Mouse (Mus musculus): ENCODE results near the gene Ankrd35. TPM values are rescaled to one million over a fixed set of nuclear protein-coding genes. Genes with fewer than 3 reads are reported as not detected.

Gene Ankrd35
- 1 to 10 TPM; 6.3 to 6.7 TPM for total RNA-seq (2021)
- long read RNA-seq, experiment 1, full-length matches to known transcripts: 1 of 10 reads
- long read RNA-seq, experiment 1, partial matches to known transcripts: 2 of 10 reads
- long read RNA-seq, experiment 1, other reads (novel, unspliced or antisense): 7 of 10 reads
- long read RNA-seq, experiment 2, partial matches to known transcripts: 4 of 15 reads
- long read RNA-seq, experiment 2, other reads (novel, unspliced or antisense): 9 of 15 reads

DNA sequence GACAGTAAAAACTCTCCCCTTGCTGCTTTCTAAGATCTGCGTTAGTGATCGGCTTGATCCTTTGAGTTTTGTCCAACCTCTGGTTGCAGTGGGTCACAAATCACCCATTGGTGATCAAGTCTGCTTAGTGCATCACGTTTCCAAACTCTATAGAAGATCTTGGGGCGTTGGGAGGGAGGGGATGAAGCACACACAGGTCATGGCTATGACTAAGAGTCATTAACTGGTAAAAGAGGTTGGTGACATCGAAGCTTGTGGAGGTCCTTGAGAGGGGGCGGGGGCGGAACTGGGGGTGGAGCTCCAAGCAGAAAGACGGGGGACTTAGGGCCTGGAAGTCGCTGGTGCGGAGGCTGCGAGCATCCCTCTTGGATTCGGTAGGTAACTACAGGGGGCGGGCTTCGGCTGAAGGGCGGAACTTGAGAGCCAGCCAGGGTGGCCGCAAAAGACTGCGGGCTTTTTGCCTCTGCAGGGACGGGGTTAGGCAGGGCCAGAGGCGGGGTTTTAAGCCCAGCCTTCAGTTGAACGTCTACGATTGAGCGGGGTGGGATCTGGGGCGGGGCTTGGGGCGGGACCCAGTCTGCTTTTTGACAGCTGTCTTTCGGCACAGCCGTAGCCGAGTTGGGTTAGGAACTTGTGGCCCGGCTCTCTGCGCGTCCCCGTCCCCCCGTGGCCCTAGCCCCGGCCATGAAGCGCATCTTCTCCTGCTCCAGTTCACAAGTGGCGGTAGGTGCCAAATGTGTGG lies at the start of gene Ankrd35:
Ankrd35 (plus strand) TSS at position 405 of the 742 bp plus-strand sequence.
- Histone ChIP-seq H3K27ac (peak within 1 kb of the TSS; percentile 70; the same call in 1 of the 2 replicates), H3K4me3 (peak within 1 kb of the TSS; percentile 71)
- peak; percentile 55 for TF ChIP-seq CTCF (conservative IDR thresholded peaks at IDR 0.05)
- peak; percentile 59 to 66 for DNase-seq (ENCODE audit: low spot score in 2 of 2)

DNA sequence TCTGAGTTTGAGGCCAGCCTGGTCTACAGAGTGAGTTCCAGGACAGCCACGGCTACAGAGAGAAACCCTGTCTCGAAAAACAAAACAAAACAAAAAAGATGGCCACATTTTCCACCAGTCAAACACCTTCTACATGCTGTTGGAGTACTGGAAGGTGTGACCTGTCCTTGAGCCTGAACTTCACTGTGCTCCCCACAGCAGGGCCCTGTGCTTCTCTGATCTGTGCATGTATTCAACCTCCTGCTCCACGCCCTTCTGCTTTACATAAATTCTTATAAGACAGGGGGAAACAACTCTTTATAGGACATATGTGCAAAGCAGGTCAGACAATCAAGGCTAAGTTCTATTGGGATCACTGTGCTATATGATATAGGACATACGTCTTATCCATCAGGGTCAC lies 46.7 kb upstream of the Ankrd35 start:
- Histone ChIP-seq H3K27ac (no peak overlapping the region), H3K4me3 (no peak overlapping the region)
- no peak for DNase-seq (ENCODE audit: low spot score in 2 of 2)
- TF ChIP-seq CTCF (conservative IDR thresholded peaks at IDR 0.05): no peak

- peak within 1 kb of the TSS; percentile 95 for H3K27ac ChIP-seq
- no peak for TF ChIP-seq CTCF (conservative IDR thresholded peaks at IDR 0.05)
- DNase-seq (ENCODE audit: low spot score in 2 of 2): peak; percentile 96 to 97
- peak within 1 kb of the TSS; percentile 85 for H3K4me3 ChIP-seq
Observed at GRCm38 (mm10) chr3:96629729-96630600, 40.0 kb upstream of the Ankrd35 start, which contains the start of gene Rbm8a. TSS of gene Rbm8a (plus strand) at chr3:96629933.

DNA sequence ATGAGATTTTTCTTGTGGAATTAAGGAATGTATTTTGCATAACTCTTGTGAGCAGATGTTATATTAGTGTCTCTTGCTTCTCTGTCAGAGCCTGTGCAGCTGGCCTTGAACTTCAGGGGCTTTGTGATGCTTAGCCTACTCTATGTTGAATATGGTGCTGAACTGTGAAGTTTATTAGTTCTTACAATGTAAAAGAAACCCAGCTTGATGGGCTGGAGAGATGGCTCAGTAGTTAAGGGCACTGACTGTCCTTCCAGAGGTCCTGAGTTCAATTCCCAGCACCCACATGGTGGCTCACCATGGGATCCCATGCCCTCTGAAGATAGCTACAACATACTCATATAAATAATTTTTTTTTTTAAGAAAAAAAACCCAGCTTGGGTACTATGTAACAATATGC lies 37.9 kb upstream of the Ankrd35 start:
- no peak for DNase-seq (ENCODE audit: low spot score in 2 of 2)
- Histone ChIP-seq H3K4me3 (no peak overlapping the region), H3K27ac (no peak overlapping the region)
- no peak for TF ChIP-seq CTCF (conservative IDR thresholded peaks at IDR 0.05)

GRCm38 (mm10) chr3:96634015-96634414 lies 35.9 kb upstream of the Ankrd35 start:
- no peak for DNase-seq (ENCODE audit: low spot score in 2 of 2)
- no peak for TF ChIP-seq CTCF (conservative IDR thresholded peaks at IDR 0.05)
- H3K4me3 ChIP-seq: no peak overlapping the region
- no peak overlapping the region for H3K27ac ChIP-seq

GRCm38 (mm10) chr3:96634928-96635879 lies 34.7 kb upstream of the Ankrd35 start, which contains the start of the genes Pex11b and Gm42957:
TSS of gene Pex11b (plus strand) at chr3:96635376.
TSS of gene Gm42957 (plus strand) at chr3:96635474.
- peak; percentile 61 for TF ChIP-seq CTCF (conservative IDR thresholded peaks at IDR 0.05)
- Histone ChIP-seq H3K4me3 (peak within 1 kb of the TSS; percentile 95), H3K27ac (peak within 1 kb of the TSS; percentile 91)
- DNase-seq (ENCODE audit: low spot score in 2 of 2): peak; percentile 84 to 86

DNA sequence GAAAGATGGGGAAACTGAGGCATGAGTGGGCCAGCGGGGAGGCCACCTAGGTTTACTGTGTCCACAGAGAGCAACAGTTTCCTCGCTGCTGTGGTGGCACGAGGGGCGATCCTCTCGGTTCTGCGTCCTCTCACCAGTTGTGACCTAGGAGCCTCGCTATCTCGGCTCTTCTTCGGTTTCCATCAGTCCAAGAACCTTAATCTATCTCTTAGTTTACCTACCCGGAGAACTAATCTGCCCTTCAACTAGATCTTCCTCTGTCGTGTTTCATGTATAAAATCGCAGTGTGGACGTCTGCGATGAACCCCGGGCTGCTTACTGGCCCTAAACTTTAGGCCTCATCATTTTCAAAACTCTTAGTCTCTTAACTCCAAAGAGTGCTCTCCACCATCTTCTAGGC lies 34.0 kb upstream of the Ankrd35 start:
- peak overlapping the region; percentile 95 for H3K4me3 ChIP-seq
- TF ChIP-seq CTCF (conservative IDR thresholded peaks at IDR 0.05): no peak
- peak overlapping the region; percentile 91 for H3K27ac ChIP-seq
- no peak for DNase-seq (ENCODE audit: low spot score in 2 of 2)

DNA sequence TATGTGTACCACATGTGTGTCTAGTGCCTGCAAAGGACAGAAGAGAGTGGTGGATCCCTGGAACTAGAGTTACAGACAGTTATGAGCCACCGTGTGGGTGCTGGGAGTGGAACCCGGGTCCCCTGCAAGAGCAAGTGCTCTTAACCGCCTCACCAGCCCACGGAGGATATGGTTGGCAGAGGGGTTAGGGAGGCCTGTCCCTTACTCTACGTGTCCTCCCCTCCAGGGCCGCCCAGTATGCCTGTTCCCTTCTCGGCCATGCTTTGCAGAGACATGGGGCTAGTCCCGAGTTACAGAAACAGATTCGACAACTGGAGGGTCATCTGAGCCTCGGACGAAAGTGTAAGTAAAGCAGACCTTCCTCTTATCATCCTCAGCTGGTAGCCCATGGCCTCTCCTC lies 33.5 kb upstream of the Ankrd35 start:
- TF ChIP-seq CTCF (conservative IDR thresholded peaks at IDR 0.05): no peak
- peak overlapping the region; percentile 95 for H3K4me3 ChIP-seq
- no peak overlapping the region for H3K27ac ChIP-seq
- DNase-seq (ENCODE audit: low spot score in 2 of 2): no peak

- no peak overlapping the region for H3K4me3 ChIP-seq
- peak; percentile 84 for TF ChIP-seq CTCF (conservative IDR thresholded peaks at IDR 0.05)
- no peak overlapping the region for H3K27ac ChIP-seq
- peak in 1 of 2 experiments; percentile 56 for DNase-seq (ENCODE audit: low spot score in 2 of 2)
Observed at GRCm38 (mm10) chr3:96639219-96639618, 30.7 kb upstream of the Ankrd35 start.

GRCm38 (mm10) chr3:96645018-96645649 lies 24.8 kb upstream of the Ankrd35 start, which contains the start of gene Itga10:
TSS of gene Itga10 (plus strand) at chr3:96645584.
- DNase-seq (ENCODE audit: low spot score in 2 of 2): peak in 1 of 2 experiments; percentile 26
- H3K27ac ChIP-seq: no peak within 1 kb of the TSS
- H3K4me3 ChIP-seq: no peak within 1 kb of the TSS
- TF ChIP-seq CTCF (conservative IDR thresholded peaks at IDR 0.05): peak; percentile 83

DNA sequence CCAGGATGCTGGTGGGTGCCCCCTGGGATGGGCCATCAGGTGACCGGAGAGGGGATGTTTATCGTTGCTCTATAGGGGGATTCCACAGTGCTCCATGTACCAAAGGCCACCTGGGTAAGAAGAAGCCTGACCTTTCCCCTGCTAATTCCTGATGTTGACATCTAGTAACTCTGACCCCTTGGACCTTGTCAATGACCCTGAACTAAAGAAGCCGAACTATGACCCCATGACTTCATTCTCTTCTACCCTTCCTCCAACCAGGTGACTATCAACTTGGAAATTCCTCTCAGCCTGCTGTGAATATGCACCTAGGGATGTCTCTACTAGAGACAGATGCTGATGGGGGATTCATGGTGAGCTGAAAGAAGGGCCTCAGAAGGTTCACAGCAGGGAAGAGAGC lies 22.6 kb upstream of the Ankrd35 start:
- no peak overlapping the region for H3K27ac ChIP-seq
- DNase-seq (ENCODE audit: low spot score in 2 of 2): no peak
- no peak for TF ChIP-seq CTCF (conservative IDR thresholded peaks at IDR 0.05)
- H3K4me3 ChIP-seq: no peak overlapping the region

Data from layer of hippocampus, adult 2 months (tissue).